Mouse (Mus musculus) kidney, embryonic 14.5 days (tissue): ENCODE measurements around the gene Noxa1. TPM values are rescaled to one million over a fixed set of nuclear protein-coding genes. Genes with fewer than 3 reads are reported as not detected.

ENCODE experiments used
- ATAC-seq: fragments of 200-750 bp; cut with Nextera tagmentation; 2 replicates; pipeline ENCODE4 v1.8.0; 2017; ENCODE audit warnings: moderate number of reproducible peaks, mild to moderate bottlenecking, moderate TSS enrichment, moderate library complexity; ENCODE audit not compliant: low FRiP score, low TSS enrichment
- H3K27ac ChIP-seq: fragments of 300-500 bp; sonication (generic); 2 replicates; pipeline ENCODE4 v1.5.1; 2014; ENCODE audit warnings: low read depth, mild to moderate bottlenecking, low read length, moderate library complexity, mixed read lengths
- H3K27me3 ChIP-seq: fragments of 300-500 bp; sonication (generic); 2 replicates; pipeline ENCODE4 v1.6.1; 2014; ENCODE audit warnings: mild to moderate bottlenecking, low read length; ENCODE audit not compliant: control insufficient read depth, insufficient read depth
- H3K36me3 ChIP-seq: fragments of 300-500 bp; sonication (generic); 2 replicates; pipeline ENCODE4 v1.6.1; 2014; ENCODE audit warnings: low read length, mixed read lengths; ENCODE audit not compliant: control insufficient read depth, insufficient read depth
- H3K4me1 ChIP-seq: fragments of 300-500 bp; sonication (generic); 2 replicates; pipeline ENCODE4 v1.6.1; 2014; ENCODE audit warnings: low read length, mixed read lengths; ENCODE audit not compliant: control insufficient read depth, insufficient read depth
- H3K4me2 ChIP-seq: fragments of 300-500 bp; sonication (generic); replicated peaks from 2 replicates; pipeline ENCODE4 v1.6.1; 2014; ENCODE audit warnings: low read depth, mild to moderate bottlenecking, low read length
- H3K4me3 ChIP-seq: fragments of 300-500 bp; sonication (generic); 2 replicates; pipeline ENCODE4 v1.5.1; 2014; ENCODE audit warnings: mild to moderate bottlenecking, low read length
- H3K9ac ChIP-seq: fragments of 300-500 bp; sonication (generic); 2 replicates; pipeline ENCODE4 v1.6.1; 2014; ENCODE audit warnings: low read depth, mild to moderate bottlenecking, low read length, moderate library complexity
- H3K9me3 ChIP-seq: fragments of 300-500 bp; sonication (generic); 2 replicates; pipeline ENCODE4 v1.6.1; 2016; ENCODE audit warnings: low read length; ENCODE audit not compliant: control insufficient read depth
- WGBS: fragments of 180-500 bp; shearing (Covaris S2); extraction: QIAGEN DNeasy Blood & Tissue Kit; methylation state at CpG from one replicate; pipeline ENCODE4 v1.1.7; 2014; 5-methylcytosine and 5-hydroxymethylcytosine counted together
- microRNA-seq: library from miRNA; unstranded; fragments of <30 nt; microRNA quantifications from one replicate; pipeline ENCODE4, GENCODE M21; 2016
- polyA plus RNA-seq: library from polyadenylated mRNA; unstranded; fragments of >200 nt; fragmentation: Nextera tagmentation; extraction: Ambion mirVana; gene quantifications from 2 replicates; pipeline ENCODE4 v1.2.1, GENCODE M21; 2014

Gene Noxa1
- polyA plus RNA-seq, 1 experiment from 2014 or later = 0.53 TPM

GRCm38 (mm10) chr2:25040089-25040488 lies 54.9 kb downstream of the Noxa1 start:
- Histone ChIP-seq H3K27ac (no peak overlapping the region), H3K36me3 (no peaks in the 10 kb centered on the region), H3K9ac (no peak overlapping the region), H3K9me3 (no peaks in the 10 kb centered on the region), H3K27me3 (no peaks in the 10 kb centered on the region), H3K4me2 (no peak overlapping the region), H3K4me1 (no peaks in the 10 kb centered on the region), H3K4me3 (no peak overlapping the region)
- no peak for ATAC-seq
- WGBS = 84% methylated on average over 5 of the region's 5 CpGs

Small RNAs within 50 kb of the gene (microRNA-seq; reads per million reads assigned to microRNA genes)
- gene Gm24328 (not detected), gene Mir7664 (not detected)

Other genes starting within 250 kb of the Noxa1 start
- gene Ehmt1, start 175.5 kb downstream of the Noxa1 start, polyA plus RNA-seq = 61.3 and 101 TPM in 2 replicates
- 35.7 and 40.3 TPM in 2 replicates for gene Arrdc1, start 159.9 kb downstream of the Noxa1 start, polyA plus RNA-seq
- 15.2 and 28.5 TPM in 2 replicates for gene Zmynd19, start 145.4 kb downstream of the Noxa1 start, polyA plus RNA-seq
- gene Dph7, start 132.7 kb downstream of the Noxa1 start, polyA plus RNA-seq = 26.4 and 30.2 TPM in 2 replicates
- gene Mrpl41, start 120.1 kb downstream of the Noxa1 start, polyA plus RNA-seq = 132 and 152 TPM in 2 replicates
- 6.0 and 7.5 TPM in 2 replicates for gene Pnpla7, start 119.1 kb downstream of the Noxa1 start, polyA plus RNA-seq
- gene Nsmf, start 40.8 kb downstream of the Noxa1 start, polyA plus RNA-seq = 57.4 and 67.7 TPM in 2 replicates
- gene Entpd8, start 14.8 kb downstream of the Noxa1 start, polyA plus RNA-seq = 1.3 and 3.0 TPM in 2 replicates
- gene Nrarp, start 85.6 kb upstream of the Noxa1 start, polyA plus RNA-seq = 8.7 and 21.0 TPM in 2 replicates
- 6.8 and 11.3 TPM in 2 replicates for gene Tor4a, start 101.7 kb upstream of the Noxa1 start, polyA plus RNA-seq
- gene Nelfb, start 116.3 kb upstream of the Noxa1 start, polyA plus RNA-seq = 72.7 and 101 TPM in 2 replicates
- 0.49 and 0.54 TPM in 2 replicates for gene Stpg3, start 119.5 kb upstream of the Noxa1 start, polyA plus RNA-seq
- 0.55 TPM in 1 of 2 replicates, not detected in the other for gene Fam166a, start 123.6 kb upstream of the Noxa1 start, polyA plus RNA-seq
- 532 and 565 TPM in 2 replicates for gene Tubb4b, start 129.6 kb upstream of the Noxa1 start, polyA plus RNA-seq
- 0.34 and 0.57 TPM in 2 replicates for gene Slc34a3, start 139.2 kb upstream of the Noxa1 start, polyA plus RNA-seq
- gene Rnf224, start 141.6 kb upstream of the Noxa1 start, polyA plus RNA-seq = 0.20 and 0.39 TPM in 2 replicates
- gene Rnf208, start 147.1 kb upstream of the Noxa1 start, polyA plus RNA-seq = 19.8 and 21.2 TPM in 2 replicates
- not detected in 2 replicates for gene Cysrt1, start 147.3 kb upstream of the Noxa1 start, polyA plus RNA-seq
- 3.6 and 4.7 TPM in 2 replicates for gene AL732309.1, start 151.7 kb upstream of the Noxa1 start, polyA plus RNA-seq
- 17.0 and 25.4 TPM in 2 replicates for gene Tmem203, start 160.3 kb upstream of the Noxa1 start, polyA plus RNA-seq
- 5.8 and 7.3 TPM in 2 replicates for gene Tprn, start 167.5 kb upstream of the Noxa1 start, polyA plus RNA-seq
- 212 and 253 TPM in 2 replicates for gene Ssna1, start 177.3 kb upstream of the Noxa1 start, polyA plus RNA-seq
- 71.4 and 111 TPM in 2 replicates for gene Anapc2, start 177.3 kb upstream of the Noxa1 start, polyA plus RNA-seq
- gene Tmem210, start 193.0 kb upstream of the Noxa1 start, polyA plus RNA-seq = not detected in 2 replicates
- gene Lrrc26, start 194.8 kb upstream of the Noxa1 start, polyA plus RNA-seq = not detected in 2 replicates
- 0.32 and 0.64 TPM in 2 replicates for gene Grin1, start 224.0 kb upstream of the Noxa1 start, polyA plus RNA-seq
- 89.9 and 106 TPM in 2 replicates for gene Man1b1, start 237.2 kb upstream of the Noxa1 start, polyA plus RNA-seq